In genomic region chr2:32665853-32666252, GRCm38 (mm10) we compare ENCODE assay signal across 19 mouse cellular contexts. TPM values are rescaled to one million over a fixed set of nuclear protein-coding genes. Genes with fewer than 3 reads are reported as not detected.
DNase-seq lines count a peak whose midpoint lies in the region; ATAC-seq and TF ChIP-seq lines count a peak whose summit lies in the region.
"Had no signal": no experiment of that assay in that cellular context is flagged by ENCODE, and none has a peak within 500 bp of the region (broad histone marks: within the 10 kb centered on the region; RNA-seq: fewer than 3 reads in every experiment).

No protein-coding gene starts in this region.

- H3K9ac ChIP-seq in heart, embryonic 11.5 days (ENCODE audit: low read depth, low read length), result no peak overlapping the region
- H3K9ac ChIP-seq in kidney, embryonic 14.5 days (ENCODE audit: low read depth, low read length), result no peak overlapping the region
- H3K9ac ChIP-seq in CH12.LX (ENCODE audit: insufficient read depth, low read depth), result 0 out of 2 replicates have a peak overlapping the region, but pooled peaks have one; percentile 2
- H3K9ac ChIP-seq: limb, embryonic 15.5 days; neural tube, embryonic 12.5 days; stomach, embryonic 15.5 days had no signal

- TF ChIP-seq POLR2A in CH12.LX (IDR thresholded peaks at IDR 0.05; ENCODE audit: low read depth, low read length), result no peak

- no peak overlapping the region for H3K4me2 ChIP-seq in heart, embryonic 11.5 days
- no peak overlapping the region for H3K4me2 ChIP-seq in kidney, embryonic 14.5 days (replicated peaks; ENCODE audit: low read depth, low read length)
- H3K4me2 ChIP-seq in CH12.LX (ENCODE audit: insufficient read depth, low read depth, poor library complexity, severe bottlenecking), result peak overlapping the region; percentile 4; the same call in 1 of the 2 replicates
- H3K4me2 ChIP-seq: limb, embryonic 15.5 days; neural tube, embryonic 12.5 days; stomach, embryonic 15.5 days had no signal

- no peaks in the 10 kb centered on the region for H3K27me3 ChIP-seq in heart, embryonic 11.5 days (ENCODE audit: control insufficient read depth, insufficient read depth, low read length)
- no peaks in the 10 kb centered on the region for H3K27me3 ChIP-seq in kidney, embryonic 14.5 days (ENCODE audit: control insufficient read depth, insufficient read depth, low read length)
- no peaks in the 10 kb centered on the region for H3K27me3 ChIP-seq in CH12.LX (replicated peaks)
- H3K27me3 ChIP-seq: limb, embryonic 15.5 days; neural tube, embryonic 12.5 days; stomach, embryonic 15.5 days had no signal

- no peaks in the 10 kb centered on the region for H3K79me2 ChIP-seq in CH12.LX (replicated peaks; ENCODE audit: control insufficient read depth, extremely low read depth, insufficient read depth, poor library complexity, severe bottlenecking)

- no peak for TF ChIP-seq RAD21 in CH12.LX (IDR thresholded peaks at IDR 0.05; ENCODE audit: low read depth, low read length)

- peaks cover 42% of the 10 kb centered on the region for H3K4me1 ChIP-seq in heart, embryonic 11.5 days (ENCODE audit: control insufficient read depth, insufficient read depth, low read length)
- H3K4me1 ChIP-seq in kidney, embryonic 14.5 days (ENCODE audit: control insufficient read depth, insufficient read depth, low read length), result peaks cover 13% of the 10 kb centered on the region; the same call in 1 of the 2 replicates
- peaks cover 20 to 47% of the 10 kb centered on the region in 2 experiments for H3K4me1 ChIP-seq in CH12.LX (ENCODE audit: control insufficient read depth in 1 of 2, insufficient read depth in 2 of 2)
- peaks cover 18% of the 10 kb centered on the region for H3K4me1 ChIP-seq in brown adipose tissue, adult 24 weeks (ENCODE audit: control insufficient read depth, insufficient read depth, insufficient read length, low read length)
- H3K4me1 ChIP-seq: neural tube, embryonic 12.5 days had no signal

- no peaks in the 10 kb centered on the region for H3K9me3 ChIP-seq in heart, embryonic 11.5 days (replicated peaks; ENCODE audit: control insufficient read depth, low read length)
- H3K9me3 ChIP-seq in kidney, embryonic 14.5 days (ENCODE audit: control insufficient read depth, low read length), result no peaks in the 10 kb centered on the region
- no peaks in the 10 kb centered on the region for H3K9me3 ChIP-seq in CH12.LX (replicated peaks; ENCODE audit: low read length)
- H3K9me3 ChIP-seq: G1E; limb, embryonic 15.5 days; neural tube, embryonic 12.5 days; stomach, embryonic 15.5 days had no signal

- intact Hi-C loops in heart, postnatal 10 days (cut with DNase I), result loop anchor here (5.0 kb wide), 1 partner anchor 34 kb away; no protein-coding TSS in a partner anchor

- H3K36me3 ChIP-seq in heart, embryonic 11.5 days (ENCODE audit: control insufficient read depth, insufficient read depth, low read length), result no peaks in the 10 kb centered on the region
- H3K36me3 ChIP-seq in kidney, embryonic 14.5 days (ENCODE audit: control insufficient read depth, insufficient read depth, low read length), result no peaks in the 10 kb centered on the region; the same call in 1 of the 2 replicates
- no peaks in the 10 kb centered on the region for H3K36me3 ChIP-seq in CH12.LX (replicated peaks in 1 of 2; ENCODE audit: control insufficient read depth in 1 of 2, insufficient read depth in 1 of 2, low read length in 1 of 2)
- H3K36me3 ChIP-seq: neural tube, embryonic 12.5 days had no signal

- no peak for DNase-seq in heart, postnatal 10 days
- no peak for DNase-seq in kidney, adult 18-20 months
- peak; percentile 62 for DNase-seq in CH12.LX (ENCODE audit: extremely low read depth)
- DNase-seq: cerebellum, adult 9-11 months; embryo, embryonic 11 days; layer of hippocampus, postnatal 36 days; lung, postnatal 14 days; thymus, adult 2 months had no signal

- in situ Hi-C loops in CH12.LX (cut with MboI; ENCODE audit: low pct_ligation_motif_present, low pct_unique_long_range_greater_than_20kb, low sequenced_read_pairs), result no loop called here

- dilution Hi-C loops in CH12.LX (cut with MboI; ENCODE audit: extremely low pct_ligation_motif_present, extremely low pct_unique_long_range_greater_than_20kb, low sequenced_read_pairs), result no loop called here

- H3K4me3 ChIP-seq in heart, embryonic 11.5 days (ENCODE audit: low read depth, low read length), result no peak overlapping the region
- H3K4me3 ChIP-seq in kidney, embryonic 14.5 days (ENCODE audit: low read length), result no peak overlapping the region
- peak overlapping the region in 1 of 3 experiments; percentile 23 for H3K4me3 ChIP-seq in CH12.LX (replicated peaks in 1 of 3; ENCODE audit: low read depth in 2 of 3, low read length in 2 of 3, poor library complexity in 1 of 3)
- H3K4me3 ChIP-seq in brown adipose tissue, adult 24 weeks (ENCODE audit: insufficient read depth, low read depth, low read length), result no peak overlapping the region
- H3K4me3 ChIP-seq: limb, embryonic 15.5 days; neural tube, embryonic 12.5 days; stomach, embryonic 15.5 days had no signal

- TF ChIP-seq EP300 in CH12.LX (IDR thresholded peaks at IDR 0.05; ENCODE audit: low read length), result no peak

- H3K27ac ChIP-seq in heart, embryonic 11.5 days (ENCODE audit: low read depth, low read length), result peak overlapping the region; percentile 71
- 0 out of 2 replicates have a peak overlapping the region, but pooled peaks have one; percentile 11 for H3K27ac ChIP-seq in kidney, embryonic 14.5 days (ENCODE audit: low read depth, low read length)
- peak overlapping the region; percentile 35; the same call in 1 of the 2 replicates for H3K27ac ChIP-seq in CH12.LX (ENCODE audit: insufficient read depth, low read depth)
- H3K27ac ChIP-seq in brown adipose tissue, adult 24 weeks (replicated peaks; ENCODE audit: low read depth, low read length), result peak overlapping the region; percentile 36; the same call in 1 of the 2 replicates
- H3K27ac ChIP-seq: hindbrain, postnatal 0 days; limb, embryonic 15.5 days; neural tube, embryonic 12.5 days; stomach, embryonic 15.5 days had no signal

- 67% methylated on average over 6 of the region's 6 CpGs for WGBS in heart, embryonic 11.5 days (ENCODE audit: insufficient replicate concordance)
- WGBS in kidney, embryonic 14.5 days, result 84% methylated on average over 6 of the region's 6 CpGs

- ATAC-seq in heart, embryonic 11.5 days (replicated peaks; ENCODE audit: insufficient number of reproducible peaks, low FRiP score, low TSS enrichment), result no peak
- ATAC-seq in kidney, embryonic 14.5 days (ENCODE audit: low FRiP score, low TSS enrichment), result no peak
- no peak for ATAC-seq in megakaryocyte progenitor cell, adult 5-6 weeks (replicated peaks; ENCODE audit: poor library complexity)
- ATAC-seq: forebrain, embryonic 14.5 days; hindbrain, postnatal 0 days had no signal

- TF ChIP-seq CTCF in CH12.LX (conservative IDR thresholded peaks at IDR 0.05 in 1 of 2, IDR thresholded peaks at IDR 0.05 in 1 of 2; ENCODE audit: low read depth in 2 of 2, low read length in 2 of 2), result no peak

RNA-seq across cellular contexts. Expression of gene Eng, which starts 19.5 kb away (rescaled TPM):
- 113 and 127 TPM in 2 replicates for polyA plus RNA-seq in heart, embryonic 11.5 days (2014; fragmentation: Nextera tagmentation; extraction: Ambion mirVana)
- 100 to 1,000 TPM; 152 to 166 TPM for total RNA-seq in heart, postnatal 10 days (2021)
- polyA plus RNA-seq in kidney, embryonic 14.5 days (2014; fragmentation: Nextera tagmentation; extraction: Ambion mirVana), result 34.1 and 55.9 TPM in 2 replicates
- total RNA-seq in CH12.LX (2012; rRNA removed), result 0.13 TPM in 2 replicates
- 0.08 TPM in 1 of 2 replicates, not detected in the other for total RNA-seq in CH12.LX (2014; rRNA removed)
- 0.44 and 0.47 TPM in 2 replicates for polyA plus RNA-seq in CH12.LX (2012; ENCODE audit: insufficient read length, low read depth)
- 22.4 and 28.7 TPM in 2 replicates for polyA plus RNA-seq in brown adipose tissue, adult 24 weeks (2012; ENCODE audit: insufficient read depth, insufficient read length, missing spikeins)
- total RNA-seq in megakaryocyte progenitor cell, adult 5-6 weeks (2015), result 14.7 and 15.5 TPM in 2 replicates
- 6.9 and 8.5 TPM in 2 replicates for total RNA-seq in megakaryocyte progenitor cell, adult 5-6 weeks (2017)

RNA-seq across cellular contexts. Expression of gene Fpgs, which starts 38.1 kb away (rescaled TPM):
- polyA plus RNA-seq in heart, embryonic 11.5 days (2014; fragmentation: Nextera tagmentation; extraction: Ambion mirVana), result 14.5 and 15.3 TPM in 2 replicates
- 10 to 100 TPM in 1 of 2 experiments, 1 to 10 TPM in 1; 9.9 to 11.7 TPM for total RNA-seq in heart, postnatal 10 days (2021)
- 27.1 and 33.2 TPM in 2 replicates for polyA plus RNA-seq in kidney, embryonic 14.5 days (2014; fragmentation: Nextera tagmentation; extraction: Ambion mirVana)
- total RNA-seq in CH12.LX (2012; rRNA removed) (31.8 and 34.1 TPM in 2 replicates), CH12.LX (2014; rRNA removed) (37.9 and 41.8 TPM in 2 replicates)
- polyA plus RNA-seq in CH12.LX (2012; ENCODE audit: insufficient read length, low read depth), result 52.4 and 59.2 TPM in 2 replicates
- polyA plus RNA-seq in brown adipose tissue, adult 24 weeks (2012; ENCODE audit: insufficient read depth, insufficient read length, missing spikeins), result 2.8 and 2.9 TPM in 2 replicates
- total RNA-seq in megakaryocyte progenitor cell, adult 5-6 weeks (2015), result 18.0 and 19.1 TPM in 2 replicates
- total RNA-seq in megakaryocyte progenitor cell, adult 5-6 weeks (2017), result 20.7 and 27.4 TPM in 2 replicates

RNA-seq across cellular contexts. Expression of gene Ak1, which starts 44.3 kb away (rescaled TPM):
- 212 and 221 TPM in 2 replicates for polyA plus RNA-seq in heart, embryonic 11.5 days (2014; fragmentation: Nextera tagmentation; extraction: Ambion mirVana)
- 100 to 1,000 TPM; 522 to 538 TPM for total RNA-seq in heart, postnatal 10 days (2021)
- polyA plus RNA-seq in kidney, embryonic 14.5 days (2014; fragmentation: Nextera tagmentation; extraction: Ambion mirVana), result 22.1 and 25.5 TPM in 2 replicates
- total RNA-seq in CH12.LX (2012; rRNA removed) (2.9 and 3.9 TPM in 2 replicates), CH12.LX (2014; rRNA removed) (1.4 TPM in 2 replicates)
- 1.5 and 2.8 TPM in 2 replicates for polyA plus RNA-seq in CH12.LX (2012; ENCODE audit: insufficient read length, low read depth)
- 87.5 and 109 TPM in 2 replicates for polyA plus RNA-seq in brown adipose tissue, adult 24 weeks (2012; ENCODE audit: insufficient read depth, insufficient read length, missing spikeins)
- total RNA-seq in megakaryocyte progenitor cell, adult 5-6 weeks (2015), result 0.12 and 1.8 TPM in 2 replicates
- total RNA-seq in megakaryocyte progenitor cell, adult 5-6 weeks (2017), result 0.12 and 0.14 TPM in 2 replicates
- total RNA-seq: monocyte, adult 5-6 weeks had no signal

RNA-seq across cellular contexts. Expression of gene Cdk9, which starts 47.0 kb away (rescaled TPM):
- 53.8 and 61.2 TPM in 2 replicates for polyA plus RNA-seq in heart, embryonic 11.5 days (2014; fragmentation: Nextera tagmentation; extraction: Ambion mirVana)
- total RNA-seq in heart, postnatal 10 days (2021), result 10 to 100 TPM; 35.4 to 37.6 TPM
- polyA plus RNA-seq in kidney, embryonic 14.5 days (2014; fragmentation: Nextera tagmentation; extraction: Ambion mirVana), result 105 and 106 TPM in 2 replicates
- 41.7 and 45.2 TPM in 2 replicates for total RNA-seq in CH12.LX (2012; rRNA removed)
- total RNA-seq in CH12.LX (2014; rRNA removed), result 72.1 and 73.7 TPM in 2 replicates
- 136 and 138 TPM in 2 replicates for polyA plus RNA-seq in CH12.LX (2012; ENCODE audit: insufficient read length, low read depth)
- 27.3 and 27.6 TPM in 2 replicates for polyA plus RNA-seq in brown adipose tissue, adult 24 weeks (2012; ENCODE audit: insufficient read depth, insufficient read length, missing spikeins)
- 63.4 and 79.2 TPM in 2 replicates for total RNA-seq in megakaryocyte progenitor cell, adult 5-6 weeks (2015)
- total RNA-seq in megakaryocyte progenitor cell, adult 5-6 weeks (2017), result 39.3 and 42.5 TPM in 2 replicates

RNA-seq across cellular contexts. Expression of gene Sh2d3c, which starts 55.0 kb away (rescaled TPM):
- 26.4 and 29.1 TPM in 2 replicates for polyA plus RNA-seq in heart, embryonic 11.5 days (2014; fragmentation: Nextera tagmentation; extraction: Ambion mirVana)
- total RNA-seq in heart, postnatal 10 days (2021), result 10 to 100 TPM; 45.3 to 47.1 TPM
- 19.8 and 25.4 TPM in 2 replicates for polyA plus RNA-seq in kidney, embryonic 14.5 days (2014; fragmentation: Nextera tagmentation; extraction: Ambion mirVana)
- 10.2 and 11.1 TPM in 2 replicates for total RNA-seq in CH12.LX (2012; rRNA removed)
- total RNA-seq in CH12.LX (2014; rRNA removed), result 4.8 and 5.1 TPM in 2 replicates
- 22.0 and 25.8 TPM in 2 replicates for polyA plus RNA-seq in CH12.LX (2012; ENCODE audit: insufficient read length, low read depth)
- 4.4 and 6.3 TPM in 2 replicates for polyA plus RNA-seq in brown adipose tissue, adult 24 weeks (2012; ENCODE audit: insufficient read depth, insufficient read length, missing spikeins)
- total RNA-seq in megakaryocyte progenitor cell, adult 5-6 weeks (2015), result 18.2 and 19.9 TPM in 2 replicates
- total RNA-seq in megakaryocyte progenitor cell, adult 5-6 weeks (2017), result 10.3 and 10.7 TPM in 2 replicates

Comparison
In these comparisons a context has a peak if more than half of its experiments do, and no peak if none do; other contexts are left out.
1. H3K27ac ChIP-seq: peak in every context shown above with its lines; median percentile 71 in heart, embryonic 11.5 days; 36 in brown adipose tissue, adult 24 weeks; 35 in CH12.LX; 11 in kidney, embryonic 14.5 days.
2. RNA of gene Eng, which starts 19.5 kb away (polyA plus RNA-seq): 113 to 127 TPM in heart, embryonic 11.5 days, 34.1 to 55.9 TPM in kidney, embryonic 14.5 days and 22.4 to 28.7 TPM in brown adipose tissue, adult 24 weeks; 0.44 to 0.47 TPM in CH12.LX; every median in the first group is over 10 times any median in the second.